Mouse (Mus musculus): Measurements from ENCODE around the gene Tubg1.

GRCm38 (mm10) chr11:101133037-101133436 lies 13.3 kb downstream of the Tubg1 start:
- TF ChIP-seq CTCF (conservative IDR thresholded peaks at IDR 0.05; ENCODE audit: insufficient read depth, insufficient read length, low read depth, low read length) (no peak), POLR2A (IDR thresholded peaks at IDR 0.05; ENCODE audit: low read depth, low read length) (no peak)
